Mouse (Mus musculus): ENCODE data around the gene Degs2.

DNA sequence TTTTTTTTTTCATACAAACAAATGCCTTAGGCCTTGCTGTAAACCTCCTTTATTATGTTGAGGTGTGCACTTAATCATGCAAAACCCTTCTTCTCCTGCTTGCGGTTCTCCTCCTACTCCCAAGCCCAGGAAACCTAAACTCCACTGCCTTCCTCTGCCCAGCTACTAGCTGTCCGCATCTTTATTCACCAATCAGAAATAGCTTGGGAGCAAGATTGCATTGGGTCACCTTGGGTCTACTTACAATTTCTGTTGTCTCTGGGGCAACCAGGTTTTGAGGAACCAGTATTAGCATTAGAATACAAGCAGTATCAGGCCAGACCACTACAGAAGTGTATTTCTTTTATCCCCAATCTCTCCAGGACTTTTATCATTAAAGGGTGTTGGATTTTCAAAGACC is 32.3 kb upstream of the Degs2 start:
- TF ChIP-seq POLR2A (IDR thresholded peaks at IDR 0.05; ENCODE audit: low read depth, low read length) (no peak), CTCF (IDR thresholded peaks at IDR 0.05; ENCODE audit: borderline replicate concordance, insufficient read depth, low read length) (no peak)
